Mouse (Mus musculus): ENCODE results near the gene Idh2. TPM values are rescaled to one million over a fixed set of nuclear protein-coding genes. Genes with fewer than 3 reads are reported as not detected.

The Idh2 gene
- polyA plus RNA-seq, 1 experiment from 2014 or later: 221 TPM

- H3K9me3 ChIP-seq (replicated peaks; ENCODE audit: control insufficient read depth, low read length): no peaks in the 10 kb centered on the region
- H3K4me3 ChIP-seq (ENCODE audit: low read depth, low read length): no peak overlapping the region
- no peak overlapping the region for H3K27ac ChIP-seq (ENCODE audit: low read length)
- 56% methylated on average over 9 of the region's 9 CpGs for WGBS (ENCODE audit: insufficient replicate concordance)
- peaks cover 46% of the 10 kb centered on the region for H3K4me1 ChIP-seq (ENCODE audit: control insufficient read depth, low read depth, low read length)
- no peaks in the 10 kb centered on the region for H3K27me3 ChIP-seq (ENCODE audit: control insufficient read depth, insufficient read depth, low read depth, low read length)
- no peaks in the 10 kb centered on the region for H3K36me3 ChIP-seq (ENCODE audit: control insufficient read depth, insufficient read depth)
- no peak overlapping the region for H3K9ac ChIP-seq (ENCODE audit: low read depth, low read length)
- no peak for ATAC-seq (ENCODE audit: low read depth)
- no peak overlapping the region for H3K4me2 ChIP-seq (ENCODE audit: low read depth, low read length)
These were observed 3.8 kb downstream of the Idh2 start for GRCm38 (mm10) chr7:80111066-80112045.

- WGBS (ENCODE audit: insufficient replicate concordance): 93% methylated on average over 1 of the region's 1 CpGs
- H3K4me3 ChIP-seq (ENCODE audit: low read depth, low read length): no peak overlapping the region
These were observed 8.8 kb downstream of the Idh2 start for GRCm38 (mm10) chr7:80106441-80106840.

GRCm38 (mm10) chr7:80105637-80106390 lies 9.4 kb downstream of the Idh2 start:
- Histone ChIP-seq H3K4me2 (ENCODE audit: low read depth, low read length) (no peak overlapping the region), H3K9me3 (replicated peaks; ENCODE audit: control insufficient read depth, low read length) (no peaks in the 10 kb centered on the region), H3K4me3 (ENCODE audit: low read depth, low read length) (no peak overlapping the region), H3K9ac (ENCODE audit: low read depth, low read length) (no peak overlapping the region), H3K36me3 (ENCODE audit: control insufficient read depth, insufficient read depth) (peaks cover 3% of the 10 kb centered on the region), H3K27ac (ENCODE audit: low read length) (no peak overlapping the region), H3K27me3 (ENCODE audit: control insufficient read depth, insufficient read depth, low read depth, low read length) (no peaks in the 10 kb centered on the region), H3K4me1 (ENCODE audit: control insufficient read depth, low read depth, low read length) (peaks cover 9% of the 10 kb centered on the region)
- WGBS (ENCODE audit: insufficient replicate concordance): 82% methylated on average over 4 of the region's 4 CpGs
- ATAC-seq (ENCODE audit: low read depth): no peak

More at GRCm38 (mm10) chr7:80106441-80106840, 8.8 kb downstream of the Idh2 start:
- H3K4me1 ChIP-seq (ENCODE audit: control insufficient read depth, low read depth, low read length): peaks cover 15% of the 10 kb centered on the region
- no peak overlapping the region for H3K27ac ChIP-seq (ENCODE audit: low read length)
- H3K9me3 ChIP-seq (replicated peaks; ENCODE audit: control insufficient read depth, low read length): no peaks in the 10 kb centered on the region
- no peaks in the 10 kb centered on the region for H3K27me3 ChIP-seq (ENCODE audit: control insufficient read depth, insufficient read depth, low read depth, low read length)
- H3K36me3 ChIP-seq (ENCODE audit: control insufficient read depth, insufficient read depth): no peaks in the 10 kb centered on the region; the same call in 1 of the 2 replicates
- H3K9ac ChIP-seq (ENCODE audit: low read depth, low read length): no peak overlapping the region
- no peak overlapping the region for H3K4me2 ChIP-seq (ENCODE audit: low read depth, low read length)
- ATAC-seq (ENCODE audit: low read depth): no peak

- WGBS (ENCODE audit: insufficient replicate concordance): 81% methylated on average over 3 of the region's 3 CpGs
- Histone ChIP-seq H3K4me2 (ENCODE audit: low read depth, low read length) (no peak overlapping the region), H3K27ac (ENCODE audit: low read length) (no peak overlapping the region), H3K4me3 (ENCODE audit: low read depth, low read length) (no peak overlapping the region), H3K36me3 (ENCODE audit: control insufficient read depth, insufficient read depth) (peaks cover 17% of the 10 kb centered on the region), H3K9me3 (replicated peaks; ENCODE audit: control insufficient read depth, low read length) (no peaks in the 10 kb centered on the region), H3K4me1 (ENCODE audit: control insufficient read depth, low read depth, low read length) (no peaks in the 10 kb centered on the region), H3K9ac (ENCODE audit: low read depth, low read length) (no peak overlapping the region), H3K27me3 (ENCODE audit: control insufficient read depth, insufficient read depth, low read depth, low read length) (no peaks in the 10 kb centered on the region)
- ATAC-seq (ENCODE audit: low read depth): no peak
These were observed 11.9 kb downstream of the Idh2 start for GRCm38 (mm10) chr7:80103335-80103734.

GRCm38 (mm10) chr7:80098389-80098976 lies 16.7 kb downstream of the Idh2 start:
- no peak for ATAC-seq (ENCODE audit: low read depth)
- WGBS (ENCODE audit: insufficient replicate concordance): 84% methylated on average over 13 of the region's 13 CpGs

GRCm38 (mm10) chr7:80095598-80096309 lies 19.4 kb downstream of the Idh2 start:
- Histone ChIP-seq H3K4me1 (ENCODE audit: control insufficient read depth, low read depth, low read length) (no peaks in the 10 kb centered on the region), H3K4me2 (ENCODE audit: low read depth, low read length) (no peak overlapping the region), H3K36me3 (ENCODE audit: control insufficient read depth, insufficient read depth) (peaks cover 24% of the 10 kb centered on the region), H3K9ac (ENCODE audit: low read depth, low read length) (no peak overlapping the region), H3K27ac (ENCODE audit: low read length) (no peak overlapping the region), H3K4me3 (ENCODE audit: low read depth, low read length) (no peak overlapping the region), H3K27me3 (ENCODE audit: control insufficient read depth, insufficient read depth, low read depth, low read length) (no peaks in the 10 kb centered on the region), H3K9me3 (replicated peaks; ENCODE audit: control insufficient read depth, low read length) (no peaks in the 10 kb centered on the region)
- 81% methylated on average over 20 of the region's 20 CpGs for WGBS (ENCODE audit: insufficient replicate concordance)
- no peak for ATAC-seq (ENCODE audit: low read depth)

More at GRCm38 (mm10) chr7:80098389-80098976, 16.7 kb downstream of the Idh2 start:
- Histone ChIP-seq H3K4me1 (ENCODE audit: control insufficient read depth, low read depth, low read length) (no peaks in the 10 kb centered on the region), H3K36me3 (ENCODE audit: control insufficient read depth, insufficient read depth) (peaks cover 27% of the 10 kb centered on the region), H3K9ac (ENCODE audit: low read depth, low read length) (no peak overlapping the region), H3K9me3 (replicated peaks; ENCODE audit: control insufficient read depth, low read length) (no peaks in the 10 kb centered on the region), H3K4me2 (ENCODE audit: low read depth, low read length) (no peak overlapping the region), H3K27ac (ENCODE audit: low read length) (no peak overlapping the region), H3K27me3 (ENCODE audit: control insufficient read depth, insufficient read depth, low read depth, low read length) (no peaks in the 10 kb centered on the region), H3K4me3 (ENCODE audit: low read depth, low read length) (no peak overlapping the region)

DNA sequence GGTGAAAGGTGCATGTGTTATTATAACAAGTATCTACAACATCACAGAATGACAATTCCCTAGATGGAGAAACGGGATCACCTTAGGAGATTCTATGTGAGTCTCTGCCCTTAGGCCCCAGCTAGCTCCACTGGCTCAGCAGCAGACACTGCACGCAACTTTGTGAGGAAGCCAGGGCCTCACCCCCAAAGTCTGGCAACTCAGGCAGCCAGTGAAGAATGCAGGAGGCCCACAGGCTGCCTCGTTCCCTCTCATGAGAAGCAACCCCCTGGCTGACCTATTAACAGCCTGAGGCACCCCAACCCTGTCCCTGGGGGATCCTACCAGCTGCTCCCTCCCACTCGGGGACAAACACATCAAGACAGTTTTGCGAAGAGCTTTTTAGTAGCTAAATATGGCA lies 20.7 kb downstream of the Idh2 start:
- no peak overlapping the region for H3K27ac ChIP-seq (ENCODE audit: low read length)
- H3K9me3 ChIP-seq (replicated peaks; ENCODE audit: control insufficient read depth, low read length): no peaks in the 10 kb centered on the region
- no peak overlapping the region for H3K4me3 ChIP-seq (ENCODE audit: low read depth, low read length)
- ATAC-seq (ENCODE audit: low read depth): no peak
- 67% methylated on average over 5 of the region's 5 CpGs for WGBS (ENCODE audit: insufficient replicate concordance)
- H3K36me3 ChIP-seq (ENCODE audit: control insufficient read depth, insufficient read depth): peaks cover 20% of the 10 kb centered on the region
- no peaks in the 10 kb centered on the region for H3K27me3 ChIP-seq (ENCODE audit: control insufficient read depth, insufficient read depth, low read depth, low read length)
- no peak overlapping the region for H3K9ac ChIP-seq (ENCODE audit: low read depth, low read length)
- H3K4me2 ChIP-seq (ENCODE audit: low read depth, low read length): no peak overlapping the region
- no peaks in the 10 kb centered on the region for H3K4me1 ChIP-seq (ENCODE audit: control insufficient read depth, low read depth, low read length)

DNA sequence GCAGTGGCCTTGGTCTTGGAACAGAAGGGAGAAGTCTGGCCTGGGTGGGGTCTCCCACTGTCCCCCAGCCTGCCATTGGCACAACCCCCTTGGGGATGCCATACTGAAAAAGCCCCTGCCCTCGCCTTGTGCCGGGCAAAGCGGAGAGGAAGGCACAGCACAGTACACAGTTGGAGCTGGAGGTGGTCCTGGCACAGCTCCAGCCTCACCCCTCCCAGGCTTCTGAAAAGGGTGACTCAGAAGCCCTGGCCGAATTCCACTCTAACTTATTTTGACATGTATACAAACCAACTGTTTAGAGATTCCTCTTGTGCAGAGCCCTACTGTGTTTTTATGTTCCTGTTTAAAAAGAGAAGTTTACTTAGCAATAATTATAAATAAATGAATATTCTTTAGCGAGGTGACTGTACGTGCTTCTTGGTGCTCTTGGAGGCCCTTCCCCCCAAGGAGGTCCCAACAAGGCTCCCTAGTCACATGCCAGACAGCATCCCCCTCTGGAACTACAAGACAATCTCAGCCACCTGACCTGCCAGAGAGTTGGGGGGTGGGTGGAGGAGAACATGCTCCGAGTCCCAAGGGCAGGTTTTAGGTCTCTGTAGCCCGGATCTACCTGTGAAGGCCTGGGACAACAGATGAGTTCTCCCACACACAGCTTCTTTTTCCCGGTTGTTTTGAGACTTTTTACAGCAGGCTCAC lies 22.7 kb downstream of the Idh2 start:
- no peak for ATAC-seq (ENCODE audit: low read depth)
- WGBS (ENCODE audit: insufficient replicate concordance): 69% methylated on average over 9 of the region's 9 CpGs
- H3K27me3 ChIP-seq (ENCODE audit: control insufficient read depth, insufficient read depth, low read depth, low read length): no peaks in the 10 kb centered on the region
- peaks cover 6% of the 10 kb centered on the region for H3K36me3 ChIP-seq (ENCODE audit: control insufficient read depth, insufficient read depth)
- H3K9ac ChIP-seq (ENCODE audit: low read depth, low read length): no peak overlapping the region
- H3K9me3 ChIP-seq (replicated peaks; ENCODE audit: control insufficient read depth, low read length): no peaks in the 10 kb centered on the region
- H3K27ac ChIP-seq (ENCODE audit: low read length): no peak overlapping the region
- peaks cover 2% of the 10 kb centered on the region; the same call in 1 of the 2 replicates for H3K4me1 ChIP-seq (ENCODE audit: control insufficient read depth, low read depth, low read length)
- H3K4me3 ChIP-seq (ENCODE audit: low read depth, low read length): no peak overlapping the region
- H3K4me2 ChIP-seq (ENCODE audit: low read depth, low read length): no peak overlapping the region
